Mouse (Mus musculus) midbrain, embryonic 10.5 days (tissue): ENCODE results near the gene 1700029F12Rik. TPM values are rescaled to one million over a fixed set of nuclear protein-coding genes. Genes with fewer than 3 reads are reported as not detected.

Experiments used
- DNase-seq: peaks from one replicate; pipeline ENCODE4 v3.0.0-alpha.2; 2017; ENCODE audit warnings: low spot score
- H3K27ac ChIP-seq: fragments of 300-500 bp; sonication (generic); replicated peaks from 2 replicates; pipeline ENCODE4 v1.5.1; 2016; ENCODE audit warnings: mild to moderate bottlenecking
- H3K27me3 ChIP-seq: fragments of 300-500 bp; sonication (generic); 2 replicates; pipeline ENCODE4 v1.6.1; 2016; ENCODE audit warnings: low read depth, mild to moderate bottlenecking; ENCODE audit not compliant: poor library complexity, severe bottlenecking
- H3K36me3 ChIP-seq: fragments of 300-500 bp; sonication (generic); 2 replicates; pipeline ENCODE4 v1.6.1; 2016; ENCODE audit warnings: mild to moderate bottlenecking, moderate library complexity
- H3K4me1 ChIP-seq: fragments of 300-500 bp; sonication (generic); 2 replicates; pipeline ENCODE4 v1.6.1; 2016
- H3K4me3 ChIP-seq: fragments of 300-500 bp; sonication (generic); 2 replicates; pipeline ENCODE4 v1.5.1; 2016; ENCODE audit warnings: mild to moderate bottlenecking, moderate library complexity
- H3K9me3 ChIP-seq: fragments of 300-500 bp; sonication (generic); replicated peaks from 2 replicates; pipeline ENCODE4 v1.6.1; 2016; ENCODE audit warnings: mild to moderate bottlenecking
- WGBS: fragments of 180-500 bp; shearing (Covaris S2); methylation state at CpG from one replicate; pipeline ENCODE4 v1.1.7; 2016; 5-methylcytosine and 5-hydroxymethylcytosine counted together
- polyA plus RNA-seq: library from polyadenylated mRNA; unstranded; fragments of >200 nt; fragmentation: Nextera tagmentation; extraction: Ambion mirVana; gene quantifications from 2 replicates; pipeline ENCODE4 v1.2.1, GENCODE M21; 2016

The 1700029F12Rik gene
- polyA plus RNA-seq, 1 experiment from 2014 or later = not detected

DNA sequence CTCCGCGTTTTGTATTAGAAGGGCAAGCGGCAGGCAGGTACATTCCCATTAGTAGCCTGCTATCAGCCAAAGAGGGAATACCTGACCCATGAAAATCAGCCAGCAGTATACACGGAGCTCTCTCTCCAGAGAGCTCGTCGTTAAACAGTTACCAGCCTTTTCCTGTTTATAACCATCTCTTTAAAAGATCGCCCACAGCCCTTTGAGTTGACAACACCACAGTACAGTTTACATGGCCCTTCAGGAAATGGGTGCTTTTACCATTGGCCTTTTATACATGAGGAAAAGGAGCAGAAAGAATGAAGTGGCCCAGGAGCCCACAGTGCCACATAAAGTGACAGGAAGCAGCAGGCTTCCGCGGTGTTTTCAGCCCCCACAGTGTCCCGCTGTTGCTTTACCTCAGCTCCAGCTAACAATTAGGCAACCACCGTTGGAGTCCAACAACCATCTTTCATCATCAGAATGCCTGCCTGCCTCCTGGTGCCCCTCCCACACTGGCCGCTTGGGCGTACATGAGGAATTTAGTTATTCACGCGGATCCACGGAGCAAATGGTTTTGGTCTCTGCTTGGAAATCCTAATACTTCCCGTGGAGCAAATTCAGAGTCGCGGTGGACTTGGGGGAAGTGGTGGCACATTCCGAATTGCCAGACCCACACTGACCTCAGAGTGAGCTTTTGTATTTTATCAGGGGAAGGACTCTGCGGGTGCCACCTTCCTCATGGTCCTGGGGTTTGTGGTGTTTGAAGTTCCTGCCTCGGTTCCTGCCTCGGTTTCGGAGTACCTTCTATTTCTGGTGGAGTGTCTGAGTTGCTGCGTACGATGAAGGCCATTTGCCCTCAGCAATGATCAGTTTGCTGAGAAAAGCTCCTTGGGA, 50.7 kb downstream of the 1700029F12Rik start:
- 75% methylated on average over 26 of the region's 26 CpGs for WGBS
- no peak for DNase-seq

DNA sequence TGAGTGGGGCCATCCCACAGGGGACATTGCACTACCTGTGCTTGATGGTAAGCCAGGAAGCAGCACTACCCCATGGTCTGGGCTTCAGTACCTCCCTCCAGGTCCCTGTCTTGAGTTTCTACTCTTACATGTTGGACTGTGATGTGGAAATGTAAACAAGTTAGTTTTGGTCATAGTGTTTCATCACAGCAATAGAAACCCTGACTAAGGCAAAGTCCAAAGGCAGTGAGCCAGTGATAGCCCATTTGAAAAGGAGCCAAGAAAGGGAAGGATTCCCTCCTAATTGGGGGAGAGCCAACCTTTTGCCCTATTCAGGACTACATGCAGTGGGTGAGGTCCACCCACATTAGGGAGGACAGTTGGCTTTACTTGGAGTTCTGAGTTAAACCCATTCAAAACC, 53.6 kb downstream of the 1700029F12Rik start:
- no peak for DNase-seq
- Histone ChIP-seq H3K27me3 (no peaks in the 10 kb centered on the region), H3K4me1 (peaks cover 10% of the 10 kb centered on the region; the same call in 1 of the 2 replicates), H3K36me3 (no peaks in the 10 kb centered on the region), H3K4me3 (no peak overlapping the region), H3K27ac (no peak overlapping the region), H3K9me3 (no peaks in the 10 kb centered on the region)

More for the DNA sequence above, 50.7 kb downstream of the 1700029F12Rik start:
- no peaks in the 10 kb centered on the region for H3K36me3 ChIP-seq
- H3K9me3 ChIP-seq = no peaks in the 10 kb centered on the region
- H3K4me1 ChIP-seq = peaks cover 10% of the 10 kb centered on the region; the same call in 1 of the 2 replicates
- no peak overlapping the region for H3K27ac ChIP-seq
- H3K27me3 ChIP-seq = no peaks in the 10 kb centered on the region
- no peak overlapping the region for H3K4me3 ChIP-seq

DNA sequence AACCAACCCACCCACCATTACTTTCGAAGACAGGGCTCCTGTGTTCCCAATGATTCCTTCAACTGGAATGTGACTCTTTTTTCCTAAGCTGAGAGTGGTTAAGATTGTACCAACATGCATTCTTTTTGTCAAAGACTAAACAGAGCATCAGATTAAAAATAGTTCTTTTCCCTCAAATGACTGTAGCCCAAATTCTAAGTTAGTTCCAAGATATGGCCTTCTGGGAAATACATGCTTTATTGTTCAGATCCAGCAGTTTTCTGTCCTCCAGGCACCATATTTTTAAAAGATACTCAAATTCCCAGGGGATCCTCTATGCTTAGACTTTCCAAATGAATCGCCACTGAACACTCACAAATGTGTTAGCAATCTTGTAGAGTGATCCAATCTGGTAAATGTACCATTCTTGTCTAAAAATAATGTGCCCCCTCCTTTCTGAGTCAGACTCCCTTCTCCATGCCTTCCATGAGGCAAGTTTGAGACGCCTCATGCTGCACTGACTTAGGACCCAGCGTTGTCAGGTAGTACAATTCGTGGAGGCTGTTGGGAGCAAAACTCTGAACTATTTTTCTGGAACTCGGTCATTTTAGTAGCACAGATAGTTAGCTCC, 57.1 kb downstream of the 1700029F12Rik start:
- Histone ChIP-seq H3K36me3 (no peaks in the 10 kb centered on the region), H3K27ac (no peak overlapping the region), H3K27me3 (no peaks in the 10 kb centered on the region), H3K4me3 (no peak overlapping the region), H3K4me1 (no peaks in the 10 kb centered on the region), H3K9me3 (no peaks in the 10 kb centered on the region)
- DNase-seq = no peak
- 91% methylated on average over 6 of the region's 6 CpGs for WGBS

DNA sequence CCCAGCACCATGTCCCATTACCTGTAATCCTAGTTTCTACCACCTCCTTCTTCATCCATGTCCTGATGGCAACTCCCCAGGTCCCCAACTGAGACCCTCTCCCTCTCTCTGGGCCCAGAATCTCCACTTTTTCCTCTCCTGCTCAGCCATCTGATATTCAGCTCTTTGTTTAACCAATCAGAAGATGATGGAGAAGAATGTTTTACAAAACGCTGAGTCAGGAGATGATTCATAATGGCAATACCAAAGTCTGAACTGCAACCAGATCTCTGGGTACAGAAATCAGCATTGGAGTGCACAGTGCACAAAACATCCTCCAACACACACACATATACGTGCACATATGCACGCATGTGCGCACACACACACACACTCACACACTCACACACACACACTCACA, 60.8 kb downstream of the 1700029F12Rik start:
- H3K27me3 ChIP-seq = no peaks in the 10 kb centered on the region
- no peak overlapping the region for H3K4me3 ChIP-seq
- 95% methylated on average over 4 of the region's 4 CpGs for WGBS
- no peak overlapping the region for H3K27ac ChIP-seq
- no peaks in the 10 kb centered on the region for H3K9me3 ChIP-seq
- no peak for DNase-seq
- H3K36me3 ChIP-seq = no peaks in the 10 kb centered on the region
- H3K4me1 ChIP-seq = no peaks in the 10 kb centered on the region

Other genes starting within 250 kb of the 1700029F12Rik start
- 0.41 and 0.81 TPM in 2 replicates for gene Gcnt4, start 109.7 kb downstream of the 1700029F12Rik start, polyA plus RNA-seq
- 9.5 and 10.6 TPM in 2 replicates for gene Fam169a, start 32.9 kb upstream of the 1700029F12Rik start, polyA plus RNA-seq
- gene Gm6169, start 64.9 kb upstream of the 1700029F12Rik start, polyA plus RNA-seq = 1.3 and 1.8 TPM in 2 replicates
- 39.2 and 45.1 TPM in 2 replicates for gene Gfm2, start 103.6 kb upstream of the 1700029F12Rik start, polyA plus RNA-seq
- 57.4 and 60.5 TPM in 2 replicates for gene Nsa2, start 103.6 kb upstream of the 1700029F12Rik start, polyA plus RNA-seq
- gene Hexb, start 164.0 kb upstream of the 1700029F12Rik start, polyA plus RNA-seq = 18.5 and 19.8 TPM in 2 replicates
- gene Enc1, start 206.7 kb upstream of the 1700029F12Rik start, polyA plus RNA-seq = 7.5 and 11.2 TPM in 2 replicates